Mouse (Mus musculus) urinary bladder, adult 18-20 months (tissue): ENCODE measurements around the gene 4930579F01Rik.
A peak's percentile ranks its signal among the peaks of the same experiment; 100 is the strongest.

Source experiments
- DNase-seq, 2 experiments: peaks; one replicate each; pipeline ENCODE4 v3.0.0; 2022; ENCODE audit warnings: low spot score in 2 of 2, mixed read lengths in 2 of 2

The 4930579F01Rik gene

GRCm38 (mm10) chr3:138193683-138194302 lies at the start of gene 4930579F01Rik:
Gene 4930579F01Rik (minus strand): TSS chr3:138193825.
- no peak for DNase-seq

- no peak for DNase-seq
Observed at GRCm38 (mm10) chr3:138242933-138243332, 49.3 kb upstream of the 4930579F01Rik start.

GRCm38 (mm10) chr3:138242021-138242726 lies 48.5 kb upstream of the 4930579F01Rik start:
- no peak for DNase-seq

GRCm38 (mm10) chr3:138241371-138241770 lies 47.7 kb upstream of the 4930579F01Rik start:
- DNase-seq, result no peak

GRCm38 (mm10) chr3:138240942-138241341 lies 47.3 kb upstream of the 4930579F01Rik start:
- DNase-seq, result peak in 1 of 2 experiments; percentile 30

GRCm38 (mm10) chr3:138240411-138240810 lies 46.8 kb upstream of the 4930579F01Rik start:
- DNase-seq, result no peak

GRCm38 (mm10) chr3:138239461-138239860 lies 45.8 kb upstream of the 4930579F01Rik start:
- no peak for DNase-seq

GRCm38 (mm10) chr3:138238046-138238445 lies 44.4 kb upstream of the 4930579F01Rik start:
- DNase-seq, result no peak

GRCm38 (mm10) chr3:138236546-138237163 lies 43.0 kb upstream of the 4930579F01Rik start:
- DNase-seq, result no peak

GRCm38 (mm10) chr3:138231531-138231930 lies 37.9 kb upstream of the 4930579F01Rik start:
- DNase-seq, result no peak

GRCm38 (mm10) chr3:138230266-138230665 lies 36.6 kb upstream of the 4930579F01Rik start:
- no peak for DNase-seq

- DNase-seq, result no peak
Observed at GRCm38 (mm10) chr3:138229448-138229847, 35.8 kb upstream of the 4930579F01Rik start.

- no peak for DNase-seq
Observed at GRCm38 (mm10) chr3:138227782-138228181, 34.2 kb upstream of the 4930579F01Rik start.

- DNase-seq, result no peak
Observed at GRCm38 (mm10) chr3:138227082-138227481, 33.5 kb upstream of the 4930579F01Rik start.

GRCm38 (mm10) chr3:138226476-138226875 lies 32.9 kb upstream of the 4930579F01Rik start:
- DNase-seq, result no peak

- DNase-seq, result no peak
Observed at GRCm38 (mm10) chr3:138225853-138226252, 32.2 kb upstream of the 4930579F01Rik start.

- no peak for DNase-seq
Observed at GRCm38 (mm10) chr3:138225331-138225730, 31.7 kb upstream of the 4930579F01Rik start.

GRCm38 (mm10) chr3:138224363-138224954 lies 30.8 kb upstream of the 4930579F01Rik start:
- DNase-seq, result no peak

GRCm38 (mm10) chr3:138222952-138223351 lies 29.3 kb upstream of the 4930579F01Rik start:
- DNase-seq, result peak in 1 of 2 experiments; percentile 50

- DNase-seq, result no peak
Observed at GRCm38 (mm10) chr3:138222511-138222910, 28.9 kb upstream of the 4930579F01Rik start.

- DNase-seq, result no peak
Observed at GRCm38 (mm10) chr3:138221116-138221515, 27.5 kb upstream of the 4930579F01Rik start.

GRCm38 (mm10) chr3:138217631-138218264 lies 24.1 kb upstream of the 4930579F01Rik start, which contains the start of gene Adh7:
Gene Adh7 (plus strand): TSS chr3:138217760.
- DNase-seq, result peak in 1 of 2 experiments; percentile 23
